In the genomic region with DNA sequence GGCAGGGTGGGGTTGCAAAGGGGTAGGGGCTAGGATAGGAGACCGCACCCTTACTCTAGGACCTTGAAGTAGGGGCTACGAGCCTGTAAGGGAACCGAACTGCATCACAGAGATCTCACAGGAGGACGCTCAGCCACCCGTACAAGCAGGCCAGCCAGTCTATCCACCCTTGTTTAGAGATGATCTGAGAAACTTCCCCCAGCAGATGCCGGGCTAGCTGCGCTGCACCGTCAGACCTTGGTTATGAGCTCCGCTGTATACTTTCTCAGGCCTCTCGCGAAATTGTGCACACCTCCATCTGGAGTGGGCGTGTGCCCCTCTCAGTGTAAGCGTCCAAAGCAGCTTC, we compare ENCODE assay signal across 8 mouse cellular contexts. TPM values are rescaled to one million over a fixed set of nuclear protein-coding genes. Genes with fewer than 3 reads are reported as not detected.
DNase-seq lines count a peak whose midpoint lies in the region; ATAC-seq and TF ChIP-seq lines count a peak whose summit lies in the region.

No protein-coding gene starts in this region.

- H3K36me3 ChIP-seq in heart, embryonic 11.5 days (ENCODE audit: control insufficient read depth, insufficient read depth, low read length), result no peaks in the 10 kb centered on the region
- no peaks in the 10 kb centered on the region for H3K36me3 ChIP-seq in testis, adult 2 months (ENCODE audit: control insufficient read depth, insufficient read depth, low read length)
- no peaks in the 10 kb centered on the region for H3K36me3 ChIP-seq in limb, embryonic 12.5 days
- no peaks in the 10 kb centered on the region for H3K36me3 ChIP-seq in stomach, postnatal 0 days (ENCODE audit: control insufficient read depth, insufficient read depth, low read length)

- no peak overlapping the region for H3K9ac ChIP-seq in heart, embryonic 11.5 days (ENCODE audit: low read depth, low read length)
- H3K9ac ChIP-seq in limb, embryonic 12.5 days (replicated peaks), result no peak overlapping the region
- H3K9ac ChIP-seq in stomach, postnatal 0 days (ENCODE audit: low read length), result no peak overlapping the region

- H3K4me3 ChIP-seq in heart, embryonic 11.5 days (ENCODE audit: low read depth, low read length), result peak overlapping the region; percentile 43
- H3K4me3 ChIP-seq in testis, adult 2 months (ENCODE audit: control insufficient read depth, low read depth, low read length), result peak overlapping the region; percentile 63
- peak overlapping the region; percentile 36 for H3K4me3 ChIP-seq in limb, embryonic 12.5 days (replicated peaks)
- H3K4me3 ChIP-seq in stomach, postnatal 0 days (ENCODE audit: low read depth, low read length), result peak overlapping the region; percentile 17; the same call in 1 of the 2 replicates

- no peak overlapping the region for H3K27ac ChIP-seq in heart, embryonic 11.5 days (ENCODE audit: low read depth, low read length)
- no peak overlapping the region for H3K27ac ChIP-seq in testis, adult 2 months (ENCODE audit: control insufficient read depth, insufficient read depth, low read depth, low read length)
- no peak overlapping the region for H3K27ac ChIP-seq in limb, embryonic 12.5 days
- H3K27ac ChIP-seq in stomach, postnatal 0 days (replicated peaks), result no peak overlapping the region

- H3K4me2 ChIP-seq in heart, embryonic 11.5 days, result peak overlapping the region; percentile 66
- peak overlapping the region; percentile 68 for H3K4me2 ChIP-seq in limb, embryonic 12.5 days
- H3K4me2 ChIP-seq in stomach, postnatal 0 days (replicated peaks; ENCODE audit: low read depth), result peak overlapping the region; percentile 40

- peaks cover 6% of the 10 kb centered on the region for H3K4me1 ChIP-seq in heart, embryonic 11.5 days (ENCODE audit: control insufficient read depth, insufficient read depth, low read length)
- H3K4me1 ChIP-seq in testis, adult 2 months (ENCODE audit: control insufficient read depth, insufficient read depth, low read length), result peaks cover 7% of the 10 kb centered on the region
- peaks cover 14% of the 10 kb centered on the region for H3K4me1 ChIP-seq in limb, embryonic 12.5 days (replicated peaks)
- no peaks in the 10 kb centered on the region for H3K4me1 ChIP-seq in stomach, postnatal 0 days (replicated peaks; ENCODE audit: control insufficient read depth, insufficient read depth)

- 0 out of 2 replicates have a peak, but pooled peaks have one; percentile 7 for ATAC-seq in heart, embryonic 11.5 days (replicated peaks; ENCODE audit: insufficient number of reproducible peaks, low FRiP score, low TSS enrichment)
- peak; percentile 14; the same call in 1 of the 2 replicates for ATAC-seq in limb, embryonic 12.5 days (ENCODE audit: insufficient number of reproducible peaks, insufficient read depth, low FRiP score, low TSS enrichment, low read depth)
- ATAC-seq in stomach, postnatal 0 days (ENCODE audit: low FRiP score, low TSS enrichment), result 0 out of 2 replicates have a peak, but pooled peaks have one; percentile 20
- no peak for ATAC-seq in erythroblast, adult 5-6 weeks (replicated peaks; ENCODE audit: low FRiP score, poor library complexity, severe bottlenecking)

- TF ChIP-seq EP300 in stomach, postnatal 0 days (optimal IDR thresholded peaks at IDR 0.05), result no peak

- H3K27me3 ChIP-seq in heart, embryonic 11.5 days (ENCODE audit: control insufficient read depth, insufficient read depth, low read length), result peaks cover 35% of the 10 kb centered on the region
- H3K27me3 ChIP-seq in testis, adult 2 months (ENCODE audit: control insufficient read depth, insufficient read depth, low read length), result no peaks in the 10 kb centered on the region
- H3K27me3 ChIP-seq in limb, embryonic 12.5 days, result peaks cover 87% of the 10 kb centered on the region
- no peaks in the 10 kb centered on the region for H3K27me3 ChIP-seq in stomach, postnatal 0 days (ENCODE audit: control insufficient read depth, insufficient read depth, low read length)

- TF ChIP-seq POLR2A in testis, adult 2 months (IDR thresholded peaks at IDR 0.05; ENCODE audit: control insufficient read depth, low read depth, low read length), result no peak

- no peak for TF ChIP-seq CTCF in testis, adult 2 months (IDR thresholded peaks at IDR 0.05; ENCODE audit: control insufficient read depth, insufficient read depth, insufficient replicate concordance, low read depth, low read length)
- no peak for TF ChIP-seq CTCF in stomach, postnatal 0 days (IDR thresholded peaks at IDR 0.05; ENCODE audit: low read depth)

- WGBS in heart, embryonic 11.5 days (ENCODE audit: insufficient replicate concordance), result 23% methylated on average over 13 of the region's 13 CpGs
- WGBS in limb, embryonic 12.5 days, result 14% methylated on average over 13 of the region's 13 CpGs
- WGBS in stomach, postnatal 0 days, result 18% methylated on average over 13 of the region's 13 CpGs

- H3K9me3 ChIP-seq in heart, embryonic 11.5 days (replicated peaks; ENCODE audit: control insufficient read depth, low read length), result no peaks in the 10 kb centered on the region
- no peaks in the 10 kb centered on the region for H3K9me3 ChIP-seq in limb, embryonic 12.5 days
- no peaks in the 10 kb centered on the region for H3K9me3 ChIP-seq in stomach, postnatal 0 days (ENCODE audit: control insufficient read depth, low read length)

- DNase-seq in heart, adult 11 months, result no peak
- no peak for DNase-seq in testis, postnatal 10 days (ENCODE audit: low spot score)
- no peak for DNase-seq in stomach, postnatal 0 days (ENCODE audit: low spot score)
- DNase-seq in urinary bladder, adult 2 months (ENCODE audit: low spot score), result no peak

RNA-seq across cellular contexts. Expression of gene Nav2, which starts 50.8 kb away (rescaled TPM):
- 22.4 and 32.2 TPM in 2 replicates for polyA plus RNA-seq in heart, embryonic 11.5 days (2014; fragmentation: Nextera tagmentation; extraction: Ambion mirVana)
- polyA plus RNA-seq in testis, adult 2 months (2012; rRNA removed), result 19.8 and 20.8 TPM in 2 replicates
- polyA plus RNA-seq in limb, embryonic 12.5 days (2016; fragmentation: Nextera tagmentation; extraction: Ambion mirVana), result 12.2 and 12.4 TPM in 2 replicates
- 6.0 TPM in 2 replicates for polyA plus RNA-seq in stomach, postnatal 0 days (2015; fragmentation: Nextera tagmentation; extraction: Ambion mirVana)
- 4.6 and 13.9 TPM in 2 replicates for polyA plus RNA-seq in urinary bladder, adult 2 months (2012; rRNA removed)
- 1.9 and 5.6 TPM in 2 replicates for total RNA-seq in erythroblast, adult 5-6 weeks (2015; ENCODE audit: low replicate concordance)
- total RNA-seq in erythroblast, adult 5-6 weeks (2017; ENCODE audit: low replicate concordance), result 3.9 and 4.6 TPM in 2 replicates
